Mouse (Mus musculus): Measurements from ENCODE around the gene Lamtor3. TPM values are rescaled to one million over a fixed set of nuclear protein-coding genes. Genes with fewer than 3 reads are reported as not detected.
"Not testable (repeated sequence)": the region's sequence is repeated elsewhere in the genome, so short reads cannot be mapped to it uniquely, and the experiment has no call there.

Lamtor3 gene
- 10 to 100 TPM; 47.3 to 51.2 TPM for total RNA-seq (2021)
- long read RNA-seq, experiment 1, transcript Lamtor3-201 (7 exons, 1,295 nt): major isoform, 62 of 68 reads
- long read RNA-seq, experiment 1, partial matches to known transcripts: 1 of 68 reads
- long read RNA-seq, experiment 1, other reads (novel, unspliced or antisense): 4 of 68 reads
- long read RNA-seq, experiment 2, transcript Lamtor3-201 (7 exons, 1,295 nt): major isoform, 55 of 65 reads
- long read RNA-seq, experiment 2, partial matches to known transcripts: 4 of 65 reads
- long read RNA-seq, experiment 2, other reads (novel, unspliced or antisense): 4 of 65 reads

DNA sequence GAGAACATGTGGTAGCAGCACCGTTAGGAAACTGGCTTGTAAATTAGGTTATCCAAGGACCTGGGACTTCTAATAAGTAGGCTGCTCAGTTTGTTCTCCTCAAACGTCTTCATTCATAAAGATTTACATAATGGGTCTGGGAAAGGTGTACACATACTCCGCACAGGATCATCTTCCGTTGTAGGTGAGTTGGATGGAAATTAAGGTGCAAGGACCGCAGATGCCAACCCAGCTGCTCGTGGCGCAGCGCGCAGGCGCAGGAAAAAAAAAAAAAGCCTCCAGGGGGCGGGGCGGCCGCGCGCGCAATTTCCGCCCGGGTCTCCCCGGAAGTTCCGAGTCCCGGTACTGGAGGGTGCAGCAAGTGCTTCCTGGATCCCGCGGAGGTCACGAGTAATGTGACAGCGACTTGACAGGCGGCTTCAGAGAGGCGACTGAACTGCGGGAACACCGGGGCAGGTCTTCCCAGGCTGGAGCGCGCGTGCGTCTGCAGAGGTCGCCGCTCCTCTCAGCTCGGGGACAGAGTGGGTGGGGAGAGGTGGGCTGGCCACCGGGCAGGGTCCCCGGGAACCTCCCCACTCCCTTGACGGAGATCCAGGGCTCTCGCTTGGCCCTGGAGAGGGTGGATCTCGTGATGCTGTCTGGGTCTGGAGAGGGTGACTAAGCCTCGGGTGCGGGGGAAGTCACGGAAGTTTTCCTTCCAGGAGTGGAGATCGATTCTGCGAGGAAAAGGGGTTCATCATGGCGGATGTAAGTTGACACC, at the start of gene Lamtor3:
Lamtor3 (plus strand) TSS at position 335 of the 760 bp plus-strand sequence.
- peak; percentile 89 for DNase-seq
- intact Hi-C loops (cut with DNase I; ENCODE audit: low total_unique reads): no loop called here

DNA sequence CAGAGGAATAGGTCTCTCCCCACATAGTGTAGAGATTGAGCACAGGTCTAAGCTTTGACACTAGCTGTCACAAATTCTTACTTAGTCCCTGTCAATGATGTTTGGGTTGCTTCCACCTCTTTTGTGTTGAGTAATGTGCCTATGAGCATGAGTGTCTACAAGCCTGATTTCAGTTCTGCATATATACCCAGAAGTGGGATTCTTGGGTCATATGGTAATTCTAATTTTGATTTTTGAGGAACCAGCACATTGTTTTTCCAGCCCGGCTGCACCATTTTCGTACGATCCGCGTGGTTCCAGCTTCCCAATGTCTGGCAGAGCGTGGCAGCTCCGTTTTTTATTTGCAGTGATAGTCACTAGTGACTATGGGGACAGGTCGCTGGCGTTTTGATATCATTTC, 48.9 kb upstream of the Lamtor3 start:
- DNase-seq: no peak
- intact Hi-C loops (cut with DNase I; ENCODE audit: low total_unique reads): loop anchor here (10.0 kb wide), 1 partner anchor 275 kb away; the partner anchor contains the start of genes Mttp and Trmt10a

DNA sequence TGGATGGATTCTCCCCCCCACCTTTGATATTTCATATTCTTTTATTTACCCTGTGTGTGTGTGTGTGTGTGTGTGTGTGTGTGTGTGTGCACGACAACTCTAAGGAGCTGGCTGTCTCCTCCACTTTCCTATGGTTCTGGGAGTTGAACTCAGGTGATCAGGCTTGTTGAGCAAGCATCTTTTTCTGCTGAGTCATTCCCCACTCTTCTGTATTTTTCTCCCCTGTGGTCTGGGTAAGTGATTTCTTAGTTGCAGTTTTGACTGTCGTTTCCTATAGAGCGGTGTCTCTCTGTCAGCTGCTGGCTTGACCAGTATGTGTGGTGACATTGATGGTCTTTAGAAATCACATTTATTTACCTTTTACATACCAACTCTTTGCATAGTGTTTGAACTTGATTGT, 39.0 kb upstream of the Lamtor3 start:
- intact Hi-C loops (cut with DNase I; ENCODE audit: low total_unique reads): no loop called here
- no peak for DNase-seq

DNA sequence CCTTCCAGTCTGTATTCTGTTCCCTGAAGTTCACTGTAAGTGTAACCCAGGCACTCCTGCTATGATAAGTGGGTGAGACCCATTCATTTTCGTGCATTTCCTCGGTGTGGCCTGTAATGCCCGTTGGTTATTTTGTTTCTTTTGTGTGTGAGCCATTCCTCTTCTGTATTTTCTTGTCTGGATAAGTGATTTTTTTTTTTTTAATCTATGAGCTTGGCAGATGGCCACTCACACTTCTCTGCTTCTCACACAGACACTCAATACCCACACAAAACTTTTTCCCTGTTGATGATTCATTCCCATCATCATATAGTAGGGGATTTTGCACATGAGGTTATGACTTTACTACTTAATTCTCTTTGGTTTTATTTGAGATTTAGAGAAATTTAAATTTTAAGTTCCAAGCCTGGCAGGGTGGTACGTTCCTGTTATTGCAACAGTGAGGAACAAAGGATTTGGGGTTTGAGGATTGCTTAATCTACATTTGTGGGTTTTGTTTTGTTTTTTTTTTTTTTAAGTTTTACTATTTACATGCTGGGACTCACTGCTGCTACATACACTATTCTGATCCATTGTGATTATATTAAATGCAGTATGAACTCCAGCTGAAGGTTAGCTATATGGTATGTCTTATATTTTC, 38.1 kb upstream of the Lamtor3 start:
- DNase-seq: no peak
- intact Hi-C loops (cut with DNase I; ENCODE audit: low total_unique reads): no loop called here

DNA sequence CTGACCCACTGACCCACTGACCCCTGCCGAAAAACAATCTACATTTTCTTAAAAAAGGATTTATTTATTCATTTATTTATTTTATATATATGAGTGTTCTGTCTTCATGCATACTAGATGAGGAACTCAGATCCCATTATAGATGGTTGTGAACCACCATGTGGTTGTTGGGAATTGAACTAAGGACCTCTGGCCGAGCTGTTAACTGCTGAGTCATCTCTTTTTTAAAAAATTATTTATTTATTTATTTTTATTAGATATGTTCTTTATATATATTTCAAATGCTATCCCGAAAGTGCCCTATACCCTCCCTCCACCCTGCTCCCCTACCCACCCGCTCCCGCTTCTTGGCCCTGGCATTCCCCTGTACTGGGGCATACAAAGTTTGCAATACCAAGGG, 37.2 kb upstream of the Lamtor3 start:
- no peak for DNase-seq
- intact Hi-C loops (cut with DNase I; ENCODE audit: low total_unique reads): no loop called here

DNA sequence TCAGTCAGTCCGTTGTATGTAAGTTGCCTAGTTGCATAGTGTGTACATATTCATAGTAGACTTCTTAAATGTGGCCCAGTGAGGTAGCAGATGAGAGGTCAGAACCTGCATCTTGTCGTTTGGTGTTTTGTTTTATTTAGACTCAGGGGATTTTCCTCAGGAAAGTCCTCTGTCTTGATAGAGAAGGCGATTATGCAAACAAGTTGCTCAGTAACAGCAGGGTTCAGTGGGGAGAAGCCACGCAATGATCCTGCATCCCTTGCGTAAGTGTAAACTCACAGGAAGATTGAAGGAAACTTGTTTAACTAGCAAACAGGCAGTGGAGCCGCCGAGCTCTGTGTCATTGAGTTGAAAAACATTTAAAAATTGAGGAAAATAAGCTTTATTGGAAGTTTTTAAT, 30.3 kb upstream of the Lamtor3 start:
- DNase-seq: no peak
- intact Hi-C loops (cut with DNase I; ENCODE audit: low total_unique reads): no loop called here

DNA sequence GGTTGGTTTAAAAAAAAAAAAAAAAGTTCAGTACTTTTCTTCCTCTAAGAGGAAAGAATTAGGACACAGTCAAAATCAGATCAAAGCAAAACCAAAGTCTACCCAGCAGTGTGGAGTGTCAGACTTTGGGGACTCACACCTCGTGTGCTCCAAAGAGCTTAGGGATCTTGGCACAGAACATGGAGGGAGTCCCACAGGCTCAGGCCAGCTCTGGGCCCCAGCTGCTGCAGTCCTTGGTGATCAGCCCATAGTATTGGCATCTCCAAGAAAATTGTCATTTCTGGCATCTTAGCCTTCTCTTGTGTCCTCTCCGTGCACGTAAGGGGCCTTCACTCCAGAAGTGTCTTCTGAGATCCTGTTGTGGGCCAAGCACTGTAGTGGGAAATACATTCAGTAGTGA, 27.2 kb upstream of the Lamtor3 start:
- intact Hi-C loops (cut with DNase I; ENCODE audit: low total_unique reads): no loop called here
- DNase-seq: peak; percentile 15

DNA sequence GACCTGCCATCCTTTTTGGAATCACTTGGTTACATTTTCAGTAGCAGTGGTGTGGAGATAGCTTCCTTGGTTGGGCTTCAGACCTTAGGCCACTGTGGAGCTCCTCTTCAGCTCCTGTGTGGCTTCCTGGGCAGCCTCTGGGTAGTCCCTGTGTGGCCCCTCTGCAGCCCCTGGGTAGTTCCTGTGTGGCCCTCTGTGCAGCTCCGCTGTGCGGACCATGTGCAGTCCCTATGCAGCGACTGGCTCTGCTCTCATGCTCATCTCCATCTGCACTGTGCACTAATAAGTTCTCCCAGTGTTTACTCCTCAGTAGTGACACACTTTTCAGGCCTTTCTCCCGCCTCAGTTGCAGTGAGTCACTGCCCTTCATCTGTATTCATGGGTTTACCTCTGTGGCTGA, 26.2 kb upstream of the Lamtor3 start:
- no peak for DNase-seq
- intact Hi-C loops (cut with DNase I; ENCODE audit: low total_unique reads): no loop called here

DNA sequence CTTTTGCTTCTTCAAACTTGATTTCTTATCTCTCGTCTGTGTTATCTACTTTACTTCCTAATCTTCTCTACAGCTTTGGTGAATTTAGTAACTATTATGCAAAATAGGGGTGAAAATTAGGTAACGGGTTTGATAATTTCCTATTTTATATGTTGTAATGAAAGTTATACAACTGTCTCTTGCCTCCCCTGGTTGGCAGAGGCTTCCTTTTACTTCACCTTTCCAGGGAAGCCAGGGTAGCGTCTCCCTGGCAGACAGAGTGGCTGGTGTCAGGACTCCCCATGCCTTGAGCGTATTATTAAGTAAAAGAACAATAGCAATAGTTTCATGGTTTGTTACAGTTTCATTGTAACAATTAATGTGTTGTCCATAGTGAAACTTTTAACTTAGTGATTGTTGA, 24.5 kb upstream of the Lamtor3 start:
- intact Hi-C loops (cut with DNase I; ENCODE audit: low total_unique reads): no loop called here
- DNase-seq: no peak

DNA sequence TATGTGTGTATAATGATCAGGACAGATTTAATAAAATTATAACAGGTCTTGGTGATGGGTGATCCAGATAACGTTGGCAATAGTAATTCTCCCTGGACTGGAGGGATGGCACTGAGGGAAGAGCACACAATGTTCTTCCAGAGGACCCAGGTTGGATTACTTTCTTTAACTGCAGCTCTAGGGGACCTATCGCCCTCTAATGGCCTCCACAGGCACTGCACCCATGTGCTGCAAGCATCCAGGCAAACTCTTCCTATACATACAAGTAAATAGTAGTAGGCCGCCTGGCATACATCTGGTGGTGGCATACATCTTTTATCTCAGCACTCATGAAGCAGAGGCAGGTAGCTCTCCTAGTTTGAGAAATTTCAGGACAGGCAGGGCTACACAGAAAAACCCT, 23.1 kb upstream of the Lamtor3 start:
- intact Hi-C loops (cut with DNase I; ENCODE audit: low total_unique reads): no loop called here
- no peak for DNase-seq

DNA sequence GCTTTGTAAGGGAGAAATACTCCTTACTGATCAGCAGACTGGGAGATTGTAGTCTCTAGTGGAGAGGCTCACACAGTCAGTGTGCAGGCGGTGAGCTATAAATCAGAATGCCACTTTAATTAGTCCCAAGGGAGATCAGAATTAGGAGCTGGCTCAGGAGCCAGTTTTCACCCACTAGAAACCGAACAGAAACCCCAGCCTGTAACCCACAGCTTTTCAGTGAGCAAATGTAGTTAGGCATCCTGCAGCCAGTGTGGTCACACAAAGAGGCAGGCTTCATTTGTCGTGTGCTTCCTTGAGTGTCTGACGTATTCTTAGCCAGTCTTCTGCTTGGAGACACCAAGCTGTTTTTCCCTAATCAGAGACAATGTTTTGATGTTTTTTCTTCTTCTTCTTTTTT, 21.9 kb upstream of the Lamtor3 start:
- no peak for DNase-seq
- intact Hi-C loops (cut with DNase I; ENCODE audit: low total_unique reads): no loop called here

DNA sequence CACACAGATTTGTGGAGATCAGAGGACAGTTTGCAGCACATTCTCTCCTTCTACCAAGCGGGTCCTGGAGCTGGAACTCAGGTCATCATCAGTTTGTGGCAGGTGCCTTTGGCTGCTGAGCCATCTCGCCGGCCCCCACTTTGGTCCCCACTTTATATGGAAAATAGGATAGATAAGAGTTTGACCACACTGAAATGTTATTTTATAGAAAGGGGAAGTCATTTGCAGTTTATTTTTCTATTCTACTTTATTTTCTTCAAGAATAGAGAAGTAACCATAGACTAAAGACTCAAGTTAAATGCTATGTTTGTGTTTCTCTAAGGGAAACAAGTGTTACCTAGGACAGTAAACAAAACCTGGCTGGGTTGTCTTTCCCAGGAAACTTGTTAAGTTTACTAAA, 21.4 kb upstream of the Lamtor3 start:
- intact Hi-C loops (cut with DNase I; ENCODE audit: low total_unique reads): no loop called here
- DNase-seq: no peak

DNA sequence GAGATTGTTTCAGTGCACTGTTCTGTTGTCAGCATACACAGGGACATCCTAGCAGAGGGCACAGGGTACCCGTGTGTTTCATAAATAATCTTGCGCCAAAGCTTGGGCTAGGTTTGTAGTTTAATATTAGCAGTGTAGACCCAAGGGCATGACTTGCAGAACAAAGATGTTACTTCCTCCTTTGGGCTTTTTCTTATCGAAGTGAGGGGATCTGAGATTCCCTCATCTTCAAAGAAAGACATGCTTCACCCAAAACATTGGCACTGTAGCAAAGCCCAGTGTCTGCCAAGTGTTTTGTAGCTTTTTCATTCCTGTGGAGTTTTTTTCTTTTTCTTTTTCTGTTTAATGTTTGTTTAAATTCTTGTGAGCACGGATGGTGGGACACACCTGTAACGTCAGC, 20.6 kb upstream of the Lamtor3 start:
- intact Hi-C loops (cut with DNase I; ENCODE audit: low total_unique reads): no loop called here
- DNase-seq: no peak

DNA sequence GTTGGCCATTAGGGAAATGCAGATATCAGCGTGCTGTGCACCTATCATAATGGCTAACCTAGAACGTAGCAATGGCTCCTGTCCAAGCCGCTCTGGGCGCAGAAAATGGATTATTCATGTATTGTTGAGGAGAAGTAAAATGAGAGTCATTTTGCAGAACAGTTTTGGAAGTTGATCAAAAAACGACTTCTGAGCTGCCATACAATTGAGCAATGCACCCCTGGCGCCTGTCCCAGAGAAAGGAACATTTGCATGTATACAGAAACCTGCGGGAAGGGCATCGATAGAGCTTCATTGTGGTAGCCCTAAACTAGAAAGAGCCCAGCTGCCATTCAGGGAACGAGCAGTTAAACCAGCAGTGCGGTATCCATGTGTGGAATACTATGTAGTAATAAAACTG, 18.2 kb upstream of the Lamtor3 start:
- no peak for DNase-seq

DNA sequence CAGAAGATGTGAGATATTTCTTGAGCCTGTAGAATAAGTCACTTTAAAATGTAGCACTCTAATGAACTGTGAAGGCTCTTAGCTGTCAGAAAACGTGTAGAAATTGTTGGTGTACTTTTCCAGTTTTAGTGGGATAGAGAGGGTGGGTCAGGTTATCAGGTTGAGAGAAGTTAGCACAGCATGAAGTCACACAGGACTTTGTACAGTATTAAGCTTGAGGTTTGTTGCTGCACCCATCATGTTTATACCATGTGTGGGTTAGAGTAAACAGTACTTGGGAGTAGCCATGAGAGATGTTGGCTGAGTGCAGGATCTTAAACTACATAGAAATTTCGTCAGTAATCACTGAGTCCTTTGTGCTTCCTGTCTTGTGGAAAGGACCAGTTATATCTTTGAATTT, 5.2 kb upstream of the Lamtor3 start:
- intact Hi-C loops (cut with DNase I; ENCODE audit: low total_unique reads): no loop called here

More for the DNA sequence above, 18.2 kb upstream of the Lamtor3 start:
- intact Hi-C loops (cut with DNase I; ENCODE audit: low total_unique reads): no loop called here

DNA sequence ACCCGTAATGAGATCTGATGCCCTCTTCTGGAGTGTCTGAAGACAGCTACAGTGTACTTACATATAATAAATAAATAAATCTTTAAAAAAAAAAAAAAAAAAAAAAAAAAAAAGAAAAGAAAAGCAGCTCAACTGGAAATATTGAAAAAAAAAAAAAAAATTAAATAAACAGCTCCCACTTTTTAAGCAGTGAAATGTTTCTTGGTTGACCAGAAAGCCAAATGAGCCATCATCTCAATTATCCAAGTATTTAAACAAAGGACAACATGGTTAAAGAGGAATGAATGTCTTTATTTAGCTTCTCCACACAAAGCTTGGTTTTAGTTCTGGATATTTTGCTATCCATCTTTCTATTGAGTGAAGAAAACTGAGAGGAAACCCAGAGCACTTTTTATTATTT, 3.7 kb upstream of the Lamtor3 start:
- DNase-seq; intact Hi-C loops (cut with DNase I; ENCODE audit: low total_unique reads): not testable (repeated sequence)

More for the DNA sequence above, 5.2 kb upstream of the Lamtor3 start:
- no peak for DNase-seq

DNA sequence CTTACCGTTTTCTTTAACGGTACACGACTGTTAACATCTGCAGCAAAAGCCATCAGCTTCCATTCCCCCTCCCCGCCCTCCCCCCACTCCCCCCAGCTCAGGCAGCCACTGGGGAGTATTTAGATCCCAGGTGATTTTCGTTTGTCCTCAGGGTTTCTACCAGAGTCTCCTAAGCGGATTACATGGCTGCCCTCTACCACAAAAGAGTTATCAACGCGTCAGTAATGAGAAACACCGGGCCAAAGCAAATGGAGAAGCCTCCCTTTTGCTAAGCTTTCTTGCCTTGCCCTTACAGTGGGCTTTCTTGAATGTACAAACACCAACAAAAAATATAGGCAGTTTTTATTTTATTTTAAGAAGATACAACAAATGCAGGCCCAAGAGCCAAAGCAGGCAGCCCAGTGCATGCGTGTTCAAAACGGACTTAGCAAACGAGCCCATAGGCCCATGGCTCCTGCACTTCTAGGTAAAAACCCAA, 573 bp upstream of the Lamtor3 start:
- intact Hi-C loops (cut with DNase I; ENCODE audit: low total_unique reads): no loop called here

DNA sequence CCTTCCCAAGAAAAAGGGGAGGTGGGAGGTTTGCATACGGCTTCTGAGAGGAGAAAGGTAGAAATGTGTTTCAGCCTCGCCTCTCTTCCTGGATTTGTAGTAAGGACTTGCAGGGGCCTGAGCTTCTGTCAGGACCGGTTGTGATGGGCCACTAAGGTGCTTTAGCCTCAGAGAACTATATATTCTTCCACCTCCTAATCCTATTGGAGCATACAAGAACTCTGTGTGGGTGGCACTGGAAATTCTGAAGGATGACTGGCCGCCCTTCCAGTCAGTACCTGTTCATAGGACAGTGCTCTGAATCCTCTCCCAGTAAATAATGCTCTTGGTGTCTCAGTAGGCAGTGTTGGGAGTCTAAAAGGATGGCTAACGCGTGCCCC, 616 bp downstream of the Lamtor3 start:
- no peak for DNase-seq
- intact Hi-C loops (cut with DNase I; ENCODE audit: low total_unique reads): no loop called here

More for the DNA sequence above, 573 bp upstream of the Lamtor3 start:
- no peak for DNase-seq

DNA sequence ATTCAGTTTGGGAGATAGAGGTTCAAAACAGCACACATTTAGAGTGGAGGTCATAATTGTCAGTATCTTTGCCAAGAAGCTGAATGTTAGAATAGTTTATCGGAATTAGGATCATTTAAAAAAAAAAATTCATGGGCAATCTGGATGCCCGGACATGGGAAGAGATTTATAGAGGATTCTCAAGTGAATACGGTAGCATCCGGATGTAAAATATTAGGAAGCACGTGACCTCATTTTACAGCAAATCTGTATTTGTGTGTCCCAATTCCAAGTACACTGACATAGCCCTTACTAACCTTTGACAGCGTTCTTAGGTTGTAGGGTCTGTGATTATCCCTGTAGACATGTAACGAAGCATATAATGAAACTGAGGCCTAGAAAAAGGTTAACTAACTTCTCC, 1.1 kb downstream of the Lamtor3 start:
- intact Hi-C loops (cut with DNase I; ENCODE audit: low total_unique reads): no loop called here
- no peak for DNase-seq

DNA sequence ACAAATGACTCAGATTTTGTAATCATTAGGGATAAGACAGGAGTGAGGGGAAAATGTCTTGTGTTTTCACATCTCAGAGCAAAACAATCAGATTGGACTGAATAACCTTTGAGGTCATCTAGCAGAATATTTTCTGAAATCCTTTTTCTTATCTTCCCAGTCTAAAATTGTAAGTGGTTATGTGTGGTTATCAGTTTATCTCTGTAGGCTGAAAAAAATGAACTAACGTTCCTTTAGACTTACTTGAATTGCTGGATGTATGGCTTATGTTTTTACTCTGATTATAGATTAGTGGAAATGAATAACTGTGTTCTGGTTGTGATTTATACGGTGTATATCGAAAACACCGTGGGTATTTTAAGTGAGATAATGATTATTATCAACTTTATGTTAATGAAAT, 2.3 kb downstream of the Lamtor3 start:
- DNase-seq: no peak
- intact Hi-C loops (cut with DNase I; ENCODE audit: low total_unique reads): no loop called here

DNA sequence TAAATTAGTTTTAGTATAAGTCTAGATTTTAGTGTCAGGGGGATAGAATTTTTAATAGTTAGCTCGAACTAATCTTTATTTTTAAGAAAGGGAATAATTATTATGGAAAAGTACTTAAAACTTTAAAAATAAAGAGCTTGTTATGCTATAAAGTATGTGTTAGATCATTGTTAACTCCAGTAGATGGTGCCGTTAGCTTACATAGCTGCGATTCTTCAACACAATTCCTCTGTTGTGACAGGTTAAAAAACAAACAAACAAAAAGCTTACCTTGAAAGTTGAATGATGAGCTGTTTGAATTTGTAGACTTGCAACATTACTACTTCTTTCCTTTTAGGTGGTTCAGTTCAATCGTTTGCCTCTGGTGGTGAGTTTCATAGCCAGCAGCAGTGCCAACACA, 8.7 kb downstream of the Lamtor3 start:
- no peak for DNase-seq
- intact Hi-C loops (cut with DNase I; ENCODE audit: low total_unique reads): no loop called here

Measured in gastrocnemius, postnatal 14 days (tissue).